Mouse (Mus musculus) small intestine, adult 2 months (tissue): ENCODE data around the gene Smim13. TPM values are rescaled to one million over a fixed set of nuclear protein-coding genes. Genes with fewer than 3 reads are reported as not detected.
"Not testable (repeated sequence)": the region's sequence is repeated elsewhere in the genome, so short reads cannot be mapped to it uniquely, and the experiment has no call there.

ENCODE experiments used
- H3K27ac ChIP-seq: fragments of 200-500 bp; 2 replicates; pipeline ENCODE4 v1.5.1; 2012; ENCODE audit warnings: low read depth, low read length, control low read depth, inconsistent platforms; ENCODE audit not compliant: insufficient read depth
- H3K27me3 ChIP-seq: fragments of 200-500 bp; 2 replicates; pipeline ENCODE4 v1.6.1; 2012; ENCODE audit warnings: mild to moderate bottlenecking, moderate library complexity, low read length, inconsistent platforms; ENCODE audit not compliant: control insufficient read depth, insufficient read depth
- H3K36me3 ChIP-seq: fragments of 200-500 bp; 2 replicates; pipeline ENCODE4 v1.6.1; 2012; ENCODE audit warnings: mild to moderate bottlenecking, low read length, control low read depth, inconsistent platforms; ENCODE audit not compliant: control insufficient read depth, insufficient read depth
- H3K4me1 ChIP-seq: fragments of 200-500 bp; 2 replicates; pipeline ENCODE4 v1.6.1; 2012; ENCODE audit warnings: low read length, inconsistent platforms, mixed read lengths; ENCODE audit not compliant: control insufficient read depth, insufficient read depth, insufficient read length
- H3K4me3 ChIP-seq: fragments of 200-500 bp; 2 replicates; pipeline ENCODE4 v1.5.1; 2012; ENCODE audit warnings: low read depth, mild to moderate bottlenecking, control low read depth, inconsistent platforms, low read length, moderate library complexity
- CTCF ChIP-seq: fragments of 200-500 bp; IDR thresholded peaks from 2 replicates; pipeline ENCODE4 v1.5.1; 2012; ENCODE audit warnings: low read depth, mild to moderate bottlenecking, control low read depth, inconsistent platforms, low read length, moderate library complexity, mixed read lengths; ENCODE audit not compliant: insufficient replicate concordance, insufficient read length; ENCODE audit errors: extremely low read depth
- POLR2A ChIP-seq: fragments of 200-500 bp; IDR thresholded peaks from 2 replicates; pipeline ENCODE4 v1.6.1; 2012; ENCODE audit warnings: low read depth, mild to moderate bottlenecking, control low read depth, inconsistent platforms, low read length, moderate library complexity
- WGBS: fragments of 180-500 bp; shearing (Covaris S2); methylation state at CpG from one replicate; pipeline ENCODE4 v1.1.7; 2018; 5-methylcytosine and 5-hydroxymethylcytosine counted together
- polyA plus RNA-seq: library from polyadenylated mRNA; depleted of rRNA; stranded (reverse); fragments of >200 nt; gene quantifications from 2 replicates; pipeline ENCODE4 v1.2.3, GENCODE M21; 2012; rRNA removed

Smim13 gene
- polyA plus RNA-seq = 1.8 and 1.9 TPM in 2 replicates

DNA sequence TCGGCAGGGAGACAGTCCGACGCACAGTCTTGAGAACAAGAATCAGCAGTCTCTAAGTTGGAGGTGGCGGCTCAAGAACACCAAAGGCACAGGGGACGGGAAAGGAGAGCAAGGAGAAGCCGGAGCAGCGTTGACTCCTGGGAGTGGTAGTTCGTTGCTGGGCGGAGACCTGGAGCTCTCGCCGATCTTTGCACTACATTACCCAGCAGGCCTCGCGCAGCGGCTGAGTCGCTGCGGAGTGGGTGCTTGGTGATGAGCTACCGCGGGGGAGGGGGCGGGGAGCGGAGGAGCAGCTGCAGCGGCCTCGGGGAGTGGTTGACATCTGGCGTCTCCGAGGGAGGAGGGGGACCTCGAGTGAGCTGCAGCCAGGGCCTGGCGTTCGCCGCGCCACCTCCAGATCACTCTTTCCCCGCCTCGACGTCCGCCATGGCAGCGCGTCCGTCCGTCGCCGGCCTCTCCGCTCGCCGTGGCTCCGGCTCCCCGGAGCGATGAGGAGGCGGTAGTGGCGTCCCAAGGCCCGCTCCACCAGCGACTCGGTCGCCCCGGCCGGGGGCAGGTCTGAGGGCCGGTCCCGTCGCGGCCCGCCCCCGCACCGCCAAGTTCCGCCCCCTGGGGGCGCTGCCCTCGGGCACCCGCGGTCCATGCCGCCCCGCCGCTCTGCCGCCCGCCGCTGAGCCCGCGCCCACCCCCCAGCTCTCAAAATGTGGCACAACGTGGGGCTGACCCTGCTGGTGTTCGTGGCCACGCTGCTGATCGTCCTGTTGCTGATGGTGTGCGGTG, at the start of gene Smim13:
Gene Smim13 (plus strand): TSS at position 307 of the 780 bp plus-strand sequence.
- WGBS = under 1% methylated on average over 78 of the region's 78 CpGs
- peak; percentile 28 for TF ChIP-seq POLR2A
- peak; percentile 51 for TF ChIP-seq CTCF
- Histone ChIP-seq H3K4me1 (peaks cover 6% of the 10 kb centered on the region; the same call in 1 of the 2 replicates), H3K4me3 (peak within 1 kb of the TSS; percentile 92), H3K27me3 (no peaks in the 10 kb centered on the region), H3K36me3 (no peaks in the 10 kb centered on the region), H3K27ac (peak within 1 kb of the TSS; percentile 86)

- Histone ChIP-seq H3K4me1 (no peaks in the 10 kb centered on the region), H3K27ac (no peak overlapping the region), H3K27me3 (no peaks in the 10 kb centered on the region), H3K4me3 (no peak overlapping the region), H3K36me3 (no peaks in the 10 kb centered on the region)
- WGBS = 80% methylated on average over 2 of the region's 2 CpGs
- TF ChIP-seq CTCF (no peak), POLR2A (no peak)
Measured at GRCm38 (mm10) chr13:41200861-41201260, 48.8 kb upstream of the Smim13 start.

DNA sequence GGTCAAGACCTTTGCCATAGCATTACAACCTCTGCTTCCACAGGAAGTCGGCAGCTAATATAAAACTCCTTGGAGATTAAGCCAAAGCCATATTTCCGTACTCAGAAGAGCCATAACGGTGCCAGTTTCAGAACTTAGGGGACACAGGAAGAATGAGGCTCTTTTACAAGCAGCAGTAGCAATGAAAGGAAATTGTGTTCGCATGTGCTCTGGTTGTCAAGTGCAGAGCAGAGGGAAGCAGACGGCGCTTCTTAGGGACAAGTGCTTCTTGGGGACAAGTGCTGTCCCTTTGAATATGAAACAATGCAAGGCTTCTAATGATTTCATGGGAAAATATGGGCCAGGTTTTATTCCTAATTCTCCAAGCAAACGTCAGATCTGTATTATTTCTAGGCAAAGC, 46.4 kb upstream of the Smim13 start:
- no peak overlapping the region for H3K4me3 ChIP-seq
- H3K4me1 ChIP-seq = no peaks in the 10 kb centered on the region
- H3K36me3 ChIP-seq = no peaks in the 10 kb centered on the region
- H3K27me3 ChIP-seq = no peaks in the 10 kb centered on the region
- no peak overlapping the region for H3K27ac ChIP-seq
- TF ChIP-seq POLR2A = no peak
- TF ChIP-seq CTCF = no peak
- whole genome bisulfite sequencing = 53% methylated on average over 7 of the region's 7 CpGs

- no peak for TF ChIP-seq POLR2A
- no peak for TF ChIP-seq CTCF
- Histone ChIP-seq H3K27me3 (no peaks in the 10 kb centered on the region), H3K36me3 (no peaks in the 10 kb centered on the region), H3K4me3 (no peak overlapping the region), H3K27ac (no peak overlapping the region), H3K4me1 (no peaks in the 10 kb centered on the region)
- WGBS = 85% methylated on average over 9 of the region's 9 CpGs
Measured at GRCm38 (mm10) chr13:41203691-41204090, 46.0 kb upstream of the Smim13 start.

- not testable (repeated sequence) for H3K27me3 ChIP-seq, H3K36me3 ChIP-seq, H3K4me3 ChIP-seq, H3K27ac ChIP-seq, H3K4me1 ChIP-seq
Measured at GRCm38 (mm10) chr13:41205568-41205967, 44.1 kb upstream of the Smim13 start.

GRCm38 (mm10) chr13:41206241-41206640, 43.4 kb upstream of the Smim13 start:
- Histone ChIP-seq H3K36me3 (no peaks in the 10 kb centered on the region), H3K4me3 (no peak overlapping the region), H3K27me3 (no peaks in the 10 kb centered on the region), H3K27ac (no peak overlapping the region), H3K4me1 (no peaks in the 10 kb centered on the region)
- WGBS = 83% methylated on average over 5 of the region's 5 CpGs
- no peak for TF ChIP-seq CTCF
- no peak for TF ChIP-seq POLR2A

DNA sequence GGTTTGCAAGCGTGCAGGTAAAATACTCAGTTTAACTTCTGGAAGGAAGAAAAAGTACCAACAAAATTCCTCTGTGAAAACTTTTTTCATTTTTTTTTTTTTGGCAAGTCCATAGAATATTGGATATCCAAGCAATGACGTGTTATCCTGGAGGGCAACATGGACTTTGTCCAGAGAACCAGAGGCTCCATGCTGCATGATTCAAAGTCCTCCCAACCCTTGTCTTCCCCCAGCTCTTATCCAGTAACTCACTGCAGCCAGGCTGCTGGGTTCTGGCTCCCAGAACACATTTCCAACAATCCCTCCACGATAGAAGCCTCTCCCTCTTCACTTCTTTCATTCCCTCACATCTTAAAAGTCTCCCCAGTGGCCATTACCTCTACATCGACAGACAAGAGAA, 38.4 kb upstream of the Smim13 start:
- 57% methylated on average over 4 of the region's 4 CpGs for WGBS
- TF ChIP-seq CTCF (no peak), POLR2A (no peak)
- Histone ChIP-seq H3K27ac (no peak overlapping the region), H3K27me3 (no peaks in the 10 kb centered on the region), H3K4me3 (no peak overlapping the region), H3K36me3 (no peaks in the 10 kb centered on the region), H3K4me1 (no peaks in the 10 kb centered on the region)
